Mouse (Mus musculus) myocyte (in vitro differentiated cells): Measurements from ENCODE around the gene Pyurf. TPM values are rescaled to one million over a fixed set of nuclear protein-coding genes. Genes with fewer than 3 reads are reported as not detected.

Experiments
- H3K27me3 ChIP-seq: one replicate; pipeline ENCODE4 v1.6.1; 2011; ENCODE audit not compliant: control insufficient read depth, insufficient read depth, insufficient read length
- H3K36me3 ChIP-seq: one replicate; pipeline ENCODE4 v1.6.1; 2011; ENCODE audit not compliant: control insufficient read depth, insufficient read depth
- H3K4me2 ChIP-seq: one replicate; pipeline ENCODE4 v1.6.1; 2011; ENCODE audit warnings: low read depth, control low read depth
- H3K4me3 ChIP-seq: one replicate; pipeline ENCODE4 v1.5.1; 2011; ENCODE audit warnings: mild to moderate bottlenecking, control low read depth, moderate library complexity
- H3K79me2 ChIP-seq: one replicate; pipeline ENCODE4 v1.6.1; 2011; ENCODE audit not compliant: control insufficient read depth, insufficient read depth
- H3ac ChIP-seq: one replicate; pipeline ENCODE4 v1.6.1; 2011; ENCODE audit not compliant: control insufficient read depth, insufficient read length
- CEBPB ChIP-seq: IDR thresholded peaks from 2 replicates; pipeline ENCODE4 v1.6.1; 2011; ENCODE audit warnings: mild to moderate bottlenecking, moderate library complexity; ENCODE audit not compliant: poor library complexity, insufficient read depth, severe bottlenecking
- E2F4 ChIP-seq: IDR thresholded peaks from one replicate; pipeline ENCODE4 v1.6.1; 2011; ENCODE audit warnings: mild to moderate bottlenecking, control low read depth, moderate library complexity; ENCODE audit not compliant: insufficient read depth
- MAX ChIP-seq: IDR thresholded peaks from one replicate; pipeline ENCODE4 v1.6.1; 2011; ENCODE audit warnings: low read depth, mild to moderate bottlenecking, control low read depth
- MYOD1 ChIP-seq, 3 experiments: IDR thresholded peaks; one replicate each; pipeline ENCODE4 v1.6.1; 2011; ENCODE audit warnings: control low read depth in 2 of 3, low read depth in 2 of 3, mild to moderate bottlenecking in 2 of 3, moderate library complexity in 1 of 3; ENCODE audit not compliant: insufficient read length in 2 of 3, control insufficient read depth in 1 of 3
- MYOG ChIP-seq, 3 experiments: IDR thresholded peaks; one replicate each; pipeline ENCODE4 v1.6.1; 2011; ENCODE audit warnings: control low read depth in 2 of 3, low read depth in 2 of 3, mild to moderate bottlenecking in 2 of 3; ENCODE audit not compliant: insufficient read length in 2 of 3, control insufficient read depth in 1 of 3, insufficient read depth in 1 of 3
- POLR2A ChIP-seq: IDR thresholded peaks from one replicate; pipeline ENCODE4 v1.6.1; 2011; ENCODE audit warnings: low read depth, mild to moderate bottlenecking, control low read depth, moderate library complexity; ENCODE audit not compliant: insufficient read length
- POLR2AphosphoS2 ChIP-seq: IDR thresholded peaks from one replicate; pipeline ENCODE4 v1.6.1; 2011; ENCODE audit warnings: low read depth, control low read depth; ENCODE audit not compliant: insufficient read length
- REST ChIP-seq: IDR thresholded peaks from one replicate; pipeline ENCODE4 v1.6.1; 2011; ENCODE audit warnings: mild to moderate bottlenecking, control low read depth, moderate library complexity; ENCODE audit not compliant: insufficient read depth, insufficient read length
- SRF ChIP-seq: IDR thresholded peaks from one replicate; pipeline ENCODE4 v1.6.1; 2011; ENCODE audit warnings: low read depth; ENCODE audit not compliant: control insufficient read depth, insufficient read length
- TCF12 ChIP-seq: IDR thresholded peaks from one replicate; pipeline ENCODE4 v1.6.1; 2011; ENCODE audit warnings: mild to moderate bottlenecking, control low read depth; ENCODE audit not compliant: poor library complexity, insufficient read depth, severe bottlenecking
- TCF3 ChIP-seq: IDR thresholded peaks from one replicate; pipeline ENCODE4 v1.6.1; 2011; ENCODE audit warnings: low read depth, control low read depth; ENCODE audit not compliant: insufficient read length
- USF1 ChIP-seq: IDR thresholded peaks from one replicate; pipeline ENCODE4 v1.6.1; 2011; ENCODE audit warnings: low read depth, mild to moderate bottlenecking, control low read depth, moderate library complexity
- polyA plus RNA-seq: library from polyadenylated mRNA; unstranded; fragments of >200 nt; fragmentation: generic; extraction: Trizol; gene quantifications from one replicate; pipeline ENCODE4 v1.2.1, GENCODE M21; 2012; ENCODE audit warnings: missing spikeins

Gene Pyurf
- polyA plus RNA-seq, 1 experiment = 10.1 TPM

DNA sequence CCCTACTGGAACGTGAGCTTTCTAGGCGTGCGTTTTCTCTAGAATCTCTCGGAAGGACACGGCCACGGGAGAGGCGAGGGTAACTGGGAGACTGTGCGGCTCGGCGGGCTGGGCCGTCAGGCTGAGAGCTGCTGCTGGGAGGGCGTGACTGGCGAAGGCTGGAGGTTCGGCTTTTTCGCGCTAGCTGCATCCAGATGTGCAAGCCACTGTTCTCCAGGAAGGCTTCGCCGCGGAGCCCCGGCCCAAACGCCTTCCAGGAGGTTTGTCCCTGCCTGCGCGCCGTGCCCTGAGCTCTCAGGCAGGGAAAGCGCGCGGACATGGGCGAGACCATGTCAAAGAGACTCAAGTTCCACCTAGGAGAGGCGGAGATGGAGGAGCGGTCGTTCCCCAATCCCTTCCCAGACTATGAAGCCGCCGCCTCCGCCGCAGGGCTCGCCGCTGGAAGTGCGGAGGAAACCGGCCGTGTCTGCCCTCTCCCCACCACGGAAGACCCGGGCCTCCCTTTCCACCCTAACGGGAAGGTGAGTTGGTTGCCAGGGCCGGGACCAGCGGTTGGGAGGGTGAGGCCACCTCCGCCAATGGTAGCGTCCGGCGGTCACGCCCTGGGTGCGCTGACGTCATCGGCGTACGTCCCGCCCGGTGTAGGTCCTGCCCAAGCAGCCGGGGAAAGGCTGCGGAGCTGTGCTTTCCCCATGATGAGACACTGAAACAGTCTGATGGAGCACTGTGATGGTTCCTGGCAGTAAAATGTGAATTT, 11.0 kb upstream of the Pyurf start:
- Histone ChIP-seq H3K27me3 (no peaks in the 10 kb centered on the region), H3K4me2 (peak overlapping the region; percentile 74), H3K4me3 (peak overlapping the region; percentile 78), H3ac (peak overlapping the region; percentile 28), H3K36me3 (no peaks in the 10 kb centered on the region), H3K79me2 (peaks cover 8% of the 10 kb centered on the region)
- TF ChIP-seq USF1 (no peak), TCF12 (no peak), MYOG (IDR thresholded peaks at IDR 0.05; ENCODE audit: control insufficient read depth in 1 of 3, insufficient read depth in 1 of 3, insufficient read length in 2 of 3, low read depth in 2 of 3) (peak in 2 of 3 experiments; percentile 23 to 40), TCF3 (no peak), POLR2A (peak; percentile 87), E2F4 (peak; percentile 52), POLR2AphosphoS2 (peak; percentile 95), SRF (no peak), MYOD1 (IDR thresholded peaks at IDR 0.05; ENCODE audit: control insufficient read depth in 1 of 3, insufficient read length in 2 of 3, low read depth in 2 of 3) (peak in 1 of 3 experiments; percentile 40), CEBPB (no peak), MAX (no peak)

DNA sequence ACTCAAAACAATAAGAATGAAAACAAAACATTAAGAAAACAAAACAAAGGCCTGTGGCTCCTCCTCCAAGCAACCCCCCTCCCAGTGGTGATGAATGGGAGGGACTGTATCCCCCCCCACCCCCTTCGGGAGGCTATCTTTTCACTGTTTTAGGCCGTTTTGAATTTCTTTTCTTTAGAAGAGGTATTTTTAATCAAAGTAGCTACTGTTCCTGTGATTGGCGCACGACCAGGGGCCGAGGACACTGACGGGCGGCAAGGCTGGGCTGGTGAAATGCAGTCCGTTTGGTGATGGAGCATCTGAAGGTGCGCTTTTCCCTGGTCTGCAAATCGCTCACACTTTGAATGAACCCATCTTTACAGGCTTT, 10.5 kb upstream of the Pyurf start, which contains the start of gene Lancl2:
TSS of gene Lancl2 (plus strand) at position 165 of the 367 bp plus-strand sequence.
- Histone ChIP-seq H3K27me3 (no peaks in the 10 kb centered on the region), H3K4me2 (peak within 1 kb of the TSS; percentile 74), H3K4me3 (peak within 1 kb of the TSS; percentile 78), H3K36me3 (no peaks in the 10 kb centered on the region), H3K79me2 (peaks cover 8% of the 10 kb centered on the region), H3ac (peak within 1 kb of the TSS; percentile 28)
- no peak for TF ChIP-seq MAX
- TF ChIP-seq POLR2AphosphoS2 = no peak
- TF ChIP-seq E2F4 = no peak
- no peak for TF ChIP-seq SRF
- no peak for TF ChIP-seq USF1
- TF ChIP-seq TCF3 = no peak
- TF ChIP-seq REST = no peak
- no peak for TF ChIP-seq MYOD1 (IDR thresholded peaks at IDR 0.05; ENCODE audit: control insufficient read depth in 1 of 3, insufficient read length in 2 of 3, low read depth in 2 of 3)
- TF ChIP-seq TCF12 = no peak
- no peak for TF ChIP-seq CEBPB

DNA sequence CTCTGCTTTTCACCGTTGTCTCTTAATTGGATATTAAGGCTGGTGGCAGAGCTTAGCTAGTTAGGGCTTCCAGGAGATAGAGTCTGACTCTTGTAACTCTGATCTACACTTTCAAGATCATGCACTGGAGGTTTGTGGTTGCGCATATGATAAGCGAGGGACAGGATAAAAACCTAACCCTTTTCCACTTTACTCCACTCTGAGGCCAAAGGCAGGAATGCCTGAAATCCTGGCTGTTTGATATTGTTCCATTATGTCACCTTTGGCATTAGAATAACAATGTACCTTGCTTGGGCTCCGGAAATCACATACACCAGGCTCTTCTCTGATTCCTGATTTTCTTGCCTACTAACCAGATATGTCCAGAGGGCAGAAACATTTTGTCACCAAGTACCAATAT, 9.8 kb upstream of the Pyurf start:
- Histone ChIP-seq H3K27me3 (no peaks in the 10 kb centered on the region), H3K79me2 (peaks cover 8% of the 10 kb centered on the region), H3K36me3 (no peaks in the 10 kb centered on the region), H3K4me2 (no peak overlapping the region), H3K4me3 (peak overlapping the region; percentile 78), H3ac (no peak overlapping the region)
- TF ChIP-seq SRF (no peak), MYOD1 (IDR thresholded peaks at IDR 0.05; ENCODE audit: control insufficient read depth in 1 of 3, insufficient read length in 2 of 3, low read depth in 2 of 3) (no peak), CEBPB (no peak), MYOG (IDR thresholded peaks at IDR 0.05; ENCODE audit: control insufficient read depth in 1 of 3, insufficient read depth in 1 of 3, insufficient read length in 2 of 3, low read depth in 2 of 3) (no peak), TCF3 (no peak), REST (no peak), POLR2AphosphoS2 (no peak), POLR2A (no peak), MAX (no peak), TCF12 (no peak), USF1 (no peak), E2F4 (no peak)

DNA sequence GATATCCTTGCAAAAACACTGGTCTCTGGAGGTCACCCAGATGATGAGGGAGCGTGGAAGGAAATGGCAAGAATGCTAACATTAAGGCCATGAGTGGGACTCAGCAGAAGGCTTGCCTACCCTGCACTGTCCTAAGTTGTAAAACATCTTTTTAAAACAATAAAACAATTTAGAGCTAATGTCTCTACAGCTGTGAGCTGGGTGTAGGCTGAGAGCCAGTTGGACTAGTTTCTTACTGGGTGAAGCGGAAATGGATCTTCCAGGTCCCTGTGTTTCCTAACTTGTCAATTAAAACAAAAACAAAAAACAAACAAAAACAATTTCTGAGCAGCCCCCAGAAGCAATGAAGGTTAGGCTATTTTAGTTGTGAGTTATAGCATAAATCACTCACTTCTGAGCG, 1.2 kb upstream of the Pyurf start:
- no peak overlapping the region for H3K4me2 ChIP-seq
- no peaks in the 10 kb centered on the region for H3K36me3 ChIP-seq
- H3ac ChIP-seq = no peak overlapping the region
- no peaks in the 10 kb centered on the region for H3K27me3 ChIP-seq
- peaks cover 10% of the 10 kb centered on the region for H3K79me2 ChIP-seq
- H3K4me3 ChIP-seq = no peak overlapping the region
- TF ChIP-seq MYOD1 (IDR thresholded peaks at IDR 0.05; ENCODE audit: control insufficient read depth in 1 of 3, insufficient read length in 2 of 3, low read depth in 2 of 3) (no peak), TCF12 (no peak), MYOG (IDR thresholded peaks at IDR 0.05; ENCODE audit: control insufficient read depth in 1 of 3, insufficient read depth in 1 of 3, insufficient read length in 2 of 3, low read depth in 2 of 3) (no peak), MAX (no peak), USF1 (no peak), SRF (no peak), TCF3 (no peak), REST (no peak), POLR2A (no peak)
